Mouse (Mus musculus): ENCODE data around the gene Rps5.
"Not testable (repeated sequence)": the region's sequence is repeated elsewhere in the genome, so short reads cannot be mapped to it uniquely, and the experiment has no call there.

The Rps5 gene

DNA sequence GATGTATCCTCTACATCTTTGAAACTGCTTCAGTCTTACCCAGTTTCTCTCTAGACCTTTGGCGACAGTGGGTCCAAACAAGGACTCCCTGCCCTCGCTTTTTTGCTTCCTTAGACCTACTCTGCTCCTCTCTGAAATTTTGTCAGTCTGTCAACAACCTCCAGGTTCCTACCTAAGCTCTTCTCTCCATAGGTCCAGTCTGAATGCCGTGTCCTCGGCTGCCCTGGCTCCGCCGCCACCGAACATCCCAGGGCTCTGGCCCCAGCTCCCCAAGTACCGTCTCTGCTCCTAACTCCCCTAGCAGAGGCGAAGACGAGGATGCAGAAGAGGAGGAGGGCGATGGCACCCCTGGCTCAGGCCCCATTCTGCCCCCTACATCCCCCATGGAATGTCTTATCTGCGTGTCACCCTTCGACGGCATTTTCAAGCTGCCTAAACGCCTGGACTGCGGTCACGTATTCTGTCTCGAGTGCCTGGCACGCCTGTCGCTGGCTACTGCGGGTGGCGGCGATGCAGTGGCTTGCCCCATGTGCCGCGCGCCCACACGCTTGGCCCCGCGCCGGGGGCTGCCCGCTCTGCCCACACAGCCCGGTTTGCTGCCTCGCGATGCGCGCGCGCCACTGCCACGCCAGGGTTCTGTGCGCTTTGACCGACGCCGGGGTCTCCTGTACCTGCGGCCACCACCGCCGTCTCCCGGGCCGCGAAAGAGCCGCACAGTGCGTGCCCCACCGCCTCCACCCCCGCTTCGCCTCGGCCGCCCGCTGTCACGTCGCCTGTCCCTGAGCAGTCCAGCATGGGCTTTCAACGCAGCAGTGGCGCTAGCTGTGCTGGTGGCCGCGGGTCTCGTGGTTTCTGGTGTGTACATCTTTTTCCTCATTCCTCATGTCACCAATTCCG is 5.9 kb downstream of the Rps5 start:
- peak; percentile 36 for DNase-seq (ENCODE audit: low spot score)

- DNase-seq (ENCODE audit: low spot score), result no peak
Observed at GRCm38 (mm10) chr7:12933615-12934140, 11.6 kb downstream of the Rps5 start.

DNA sequence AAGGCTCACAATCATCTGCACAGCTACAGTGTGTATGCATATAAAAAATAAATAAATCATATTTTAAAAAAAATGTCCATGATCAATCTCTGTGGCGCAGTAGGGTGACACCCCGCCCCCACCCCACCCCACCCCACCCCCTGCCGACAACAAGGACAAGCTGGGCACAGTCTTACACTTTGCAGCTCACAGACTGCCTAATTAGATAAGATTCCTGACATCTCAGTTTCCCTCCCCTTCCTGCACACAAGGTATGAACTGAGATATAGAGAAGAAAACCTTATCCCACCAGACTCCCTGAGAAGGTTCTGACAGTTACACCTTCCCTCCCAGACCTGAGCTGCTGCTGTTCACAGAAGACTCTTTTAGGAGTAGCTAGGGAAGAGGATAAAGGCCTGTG is 12.7 kb downstream of the Rps5 start:
- no peak for DNase-seq (ENCODE audit: low spot score)

GRCm38 (mm10) chr7:12937254-12937803 is 15.2 kb downstream of the Rps5 start:
- DNase-seq (ENCODE audit: low spot score), result not testable (repeated sequence)

GRCm38 (mm10) chr7:12940599-12940998 is 18.5 kb downstream of the Rps5 start:
- DNase-seq (ENCODE audit: low spot score), result no peak

DNA sequence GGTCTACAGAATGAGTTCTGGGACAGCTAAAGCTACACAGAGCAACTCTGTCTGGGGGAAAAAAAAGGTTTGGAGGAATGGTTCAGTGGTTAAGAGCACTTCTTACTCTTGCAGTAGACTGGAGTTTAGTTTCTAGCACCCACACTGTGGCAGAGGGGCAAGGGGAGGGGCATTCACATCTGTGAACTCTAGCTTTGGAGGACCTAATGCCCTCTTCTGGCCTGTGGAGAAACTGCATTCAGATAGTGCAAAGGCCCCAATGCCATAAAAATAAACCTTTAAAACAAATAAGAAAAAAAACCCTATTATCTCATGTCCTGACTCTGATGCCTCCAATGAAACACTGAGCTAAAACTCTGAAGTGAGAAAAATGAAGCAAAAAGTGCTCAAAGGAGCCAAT is 21.4 kb downstream of the Rps5 start:
- DNase-seq (ENCODE audit: low spot score), result no peak

GRCm38 (mm10) chr7:12949032-12949871 is 27.2 kb downstream of the Rps5 start:
- DNase-seq (ENCODE audit: low spot score), result peak; percentile 85

DNA sequence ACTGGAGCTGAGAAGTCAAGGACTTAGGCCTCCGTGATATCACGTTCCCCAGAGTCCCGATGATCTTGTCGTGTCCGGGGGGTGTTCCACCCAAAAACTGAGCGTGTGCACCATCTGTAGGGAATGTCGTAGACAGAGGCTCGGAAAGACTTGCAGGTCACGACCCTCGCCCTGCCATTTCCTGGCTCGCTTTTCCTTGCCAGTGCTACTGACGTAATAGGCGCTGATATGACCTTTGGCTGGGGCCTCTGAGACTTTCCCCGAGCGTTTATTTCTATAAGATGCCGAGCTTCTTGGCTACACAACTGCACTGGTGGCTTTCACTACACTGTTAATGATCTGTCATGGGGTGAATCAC is 27.8 kb downstream of the Rps5 start:
- no peak for DNase-seq (ENCODE audit: low spot score)

- DNase-seq (ENCODE audit: low spot score), result no peak
Observed at GRCm38 (mm10) chr7:12954896-12955295, 32.8 kb downstream of the Rps5 start.

DNA sequence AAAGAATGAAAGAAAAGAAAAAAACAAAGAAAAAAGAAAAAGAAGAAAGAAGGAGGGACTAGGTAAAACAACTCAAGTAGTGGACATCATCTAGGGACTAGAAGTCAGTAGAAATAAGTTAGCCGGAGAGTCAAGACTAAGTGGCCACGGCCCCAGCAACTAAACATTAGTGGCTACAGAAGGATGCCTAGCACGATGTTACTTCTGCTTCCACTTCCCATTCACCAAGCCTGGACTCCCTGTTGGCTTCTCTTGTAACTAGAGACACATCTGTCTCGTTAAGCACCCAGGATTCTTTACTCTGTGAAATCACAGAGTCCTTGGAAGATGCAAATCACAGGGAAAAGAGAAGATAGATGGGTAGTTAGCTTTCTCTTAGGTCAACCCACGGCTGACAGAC is 35.4 kb downstream of the Rps5 start:
- DNase-seq (ENCODE audit: low spot score), result no peak

DNA sequence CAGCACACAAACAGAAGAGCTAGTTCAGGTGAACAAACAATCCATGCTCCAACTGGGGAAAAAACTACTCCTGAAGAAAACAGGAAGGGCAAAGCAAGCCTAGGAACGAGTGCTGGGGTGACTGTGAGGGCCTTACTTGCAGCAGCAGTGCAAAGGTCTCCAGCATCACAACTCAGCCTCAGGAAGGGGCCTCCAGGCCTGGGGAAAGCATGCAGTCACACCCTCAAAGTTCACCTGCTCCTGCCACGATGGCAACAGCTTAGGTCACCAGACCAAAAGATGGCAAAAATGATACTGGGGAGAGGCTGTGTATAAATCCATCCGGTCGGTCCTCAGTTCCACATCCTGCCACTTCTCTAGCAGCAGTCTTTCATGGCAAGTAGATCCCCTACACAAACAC is 36.9 kb downstream of the Rps5 start:
- DNase-seq (ENCODE audit: low spot score), result no peak

DNA sequence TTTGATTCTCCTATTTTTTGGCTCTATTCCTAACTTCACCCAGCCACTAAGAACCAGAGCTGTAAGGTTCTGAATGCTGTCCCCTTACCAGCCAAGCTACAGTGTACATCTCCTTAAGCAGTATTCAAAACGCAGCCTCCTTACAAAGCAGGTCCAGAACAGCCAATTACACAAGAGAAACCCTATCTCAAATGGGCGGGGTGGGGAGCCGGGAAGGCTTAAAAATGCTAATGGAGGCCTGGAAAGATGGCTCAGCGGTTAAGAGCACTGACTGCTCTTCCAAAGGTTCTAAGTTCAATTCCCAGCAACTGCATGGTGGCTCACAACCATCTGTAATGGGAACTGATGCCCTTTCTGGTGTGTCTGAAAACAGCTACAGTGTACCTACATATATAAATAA is 37.6 kb downstream of the Rps5 start:
- no peak for DNase-seq (ENCODE audit: low spot score)

DNA sequence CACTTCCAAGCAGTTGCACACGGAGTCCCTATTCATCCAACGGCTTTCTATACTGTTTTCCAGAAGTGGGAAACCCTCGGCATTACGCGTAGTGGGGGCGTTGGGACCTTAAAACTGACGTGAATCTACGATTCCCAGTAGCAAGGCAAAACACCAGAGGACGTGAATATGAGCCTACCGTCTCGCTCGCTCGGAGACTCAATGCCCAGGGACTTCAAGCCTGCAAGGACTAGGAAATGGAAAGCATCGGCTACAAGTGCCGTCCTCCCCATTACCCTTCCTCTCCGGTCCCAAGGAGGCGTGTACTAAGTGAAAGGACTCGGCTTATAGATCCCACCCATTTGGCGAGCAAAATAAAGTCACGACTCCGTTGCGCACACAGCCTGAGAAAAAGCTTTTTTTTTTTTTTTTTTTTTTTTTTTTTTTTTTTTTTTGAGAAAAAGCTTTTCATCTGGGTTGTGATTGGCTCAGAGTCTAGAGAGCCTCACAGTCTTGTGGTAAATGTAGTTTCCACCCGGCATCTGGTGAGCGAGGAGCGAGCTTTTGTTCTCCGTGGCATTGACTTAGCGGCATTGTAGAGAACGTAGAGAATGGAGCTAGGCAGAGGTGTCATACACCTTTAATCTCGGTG is 39.5 kb downstream of the Rps5 start:
- DNase-seq (ENCODE audit: low spot score), result peak; percentile 42

DNA sequence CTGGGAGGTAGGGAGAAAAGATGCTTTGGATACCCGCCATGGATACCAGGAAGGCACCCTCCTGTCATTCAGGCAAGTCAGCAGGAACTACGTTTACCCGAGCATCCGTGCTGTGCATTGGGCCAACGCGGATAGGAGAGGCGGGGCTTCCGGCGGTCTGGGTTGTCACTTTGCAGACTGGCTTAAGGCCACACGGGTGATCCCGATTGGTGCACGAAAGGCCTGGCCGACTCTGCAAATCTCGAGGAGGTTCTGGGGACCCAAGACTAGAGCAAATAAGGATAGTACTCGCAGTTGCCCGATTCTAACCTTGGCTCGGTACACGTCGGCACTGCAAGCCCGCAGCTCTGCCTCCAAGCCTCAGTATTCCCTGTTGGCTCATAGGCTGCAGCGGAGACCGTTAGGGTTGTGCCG is 43.6 kb downstream of the Rps5 start, which contains the start of gene Zfp324:
Gene Zfp324, plus strand, starts transcription at position 161 of the 414 bp plus-strand sequence.
- peak; percentile 88 for DNase-seq (ENCODE audit: low spot score)

DNA sequence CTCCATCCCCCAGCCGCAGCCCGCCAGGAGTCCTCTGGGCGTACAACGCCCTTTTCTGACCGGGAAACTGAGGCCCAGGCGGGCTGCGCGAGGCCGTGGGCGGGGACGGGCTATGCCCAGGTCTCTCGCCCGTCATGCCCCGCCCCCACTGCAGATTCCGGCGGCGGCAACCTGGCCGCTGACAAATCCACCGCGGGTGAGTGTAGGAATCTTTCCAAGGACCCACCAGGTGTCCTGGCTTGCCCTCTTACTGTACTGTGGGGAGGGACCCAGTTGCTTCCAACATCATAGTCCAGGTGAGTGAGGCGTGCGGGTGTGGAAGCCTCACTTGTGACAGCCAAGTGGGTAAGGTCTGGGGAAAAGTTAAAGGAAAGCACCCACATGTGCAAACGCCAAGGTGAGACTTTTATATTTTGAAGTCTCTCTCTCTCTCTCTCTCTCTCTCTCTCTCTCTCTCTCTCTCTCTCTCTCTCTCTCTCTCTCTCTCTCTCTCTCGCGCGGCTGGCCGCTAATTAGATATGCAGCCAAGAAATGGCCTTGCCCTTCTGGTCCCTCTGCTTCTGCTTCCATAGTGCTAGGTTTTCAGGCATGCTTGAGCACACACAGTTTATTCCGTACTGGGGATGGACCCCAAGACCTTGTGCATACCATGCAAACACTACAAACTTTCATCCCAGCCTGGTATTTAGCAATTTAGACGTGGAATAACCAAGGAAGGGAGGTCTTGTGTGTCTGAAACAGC is 44.2 kb downstream of the Rps5 start:
- peak; percentile 65 for DNase-seq (ENCODE audit: low spot score)

DNA sequence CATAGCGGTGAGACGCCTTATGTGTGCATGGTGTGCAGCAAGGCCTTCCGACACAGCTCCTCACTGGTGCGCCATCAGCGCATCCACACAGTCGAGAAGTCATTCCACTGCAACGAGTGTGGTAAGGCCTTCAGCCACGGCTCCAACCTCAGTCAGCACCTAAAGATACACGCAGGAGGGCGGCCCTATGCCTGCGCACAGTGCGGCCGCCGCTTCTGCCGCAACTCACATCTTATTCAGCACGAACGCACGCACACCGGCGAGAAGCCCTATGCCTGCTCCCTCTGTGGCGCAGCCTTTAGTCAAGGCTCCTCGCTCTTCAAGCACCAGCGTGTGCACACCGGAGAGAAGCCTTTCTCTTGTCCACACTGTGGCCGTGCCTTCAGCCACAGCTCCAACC is 48.8 kb downstream of the Rps5 start:
- no peak for DNase-seq (ENCODE audit: low spot score)
